Mouse (Mus musculus) heart, embryonic 13.5 days (tissue): ENCODE data around the gene Gys1. TPM values are rescaled to one million over a fixed set of nuclear protein-coding genes. Genes with fewer than 3 reads are reported as not detected.

Experiments
- ATAC-seq: fragments of 200-750 bp; cut with Nextera tagmentation; 2 replicates; pipeline ENCODE4 v1.8.0; 2017; ENCODE audit warnings: moderate TSS enrichment; ENCODE audit not compliant: insufficient number of reproducible peaks, low FRiP score, low TSS enrichment; ENCODE audit errors: extremely low read depth
- H3K27ac ChIP-seq: fragments of 300-500 bp; sonication (generic); replicated peaks from 2 replicates; pipeline ENCODE4 v1.5.1; 2015; ENCODE audit warnings: moderate library complexity, mild to moderate bottlenecking, inconsistent platforms
- H3K27me3 ChIP-seq: fragments of 300-500 bp; sonication (generic); replicated peaks from 2 replicates; pipeline ENCODE4 v1.6.1; 2015; ENCODE audit warnings: mild to moderate bottlenecking, inconsistent platforms
- H3K36me3 ChIP-seq: fragments of 300-500 bp; sonication (generic); 2 replicates; pipeline ENCODE4 v1.6.1; 2015; ENCODE audit warnings: mild to moderate bottlenecking, inconsistent platforms
- H3K4me1 ChIP-seq: fragments of 300-500 bp; sonication (generic); 2 replicates; pipeline ENCODE4 v1.6.1; 2015; ENCODE audit warnings: inconsistent platforms
- H3K4me2 ChIP-seq: fragments of 300-500 bp; sonication (generic); 2 replicates; pipeline ENCODE4 v1.6.1; 2015; ENCODE audit warnings: inconsistent platforms, mild to moderate bottlenecking, moderate library complexity
- H3K4me3 ChIP-seq: fragments of 300-500 bp; sonication (generic); 2 replicates; pipeline ENCODE4 v1.5.1; 2015; ENCODE audit warnings: moderate library complexity, mild to moderate bottlenecking, inconsistent platforms
- H3K9ac ChIP-seq: fragments of 300-500 bp; sonication (generic); 2 replicates; pipeline ENCODE4 v1.6.1; 2015; ENCODE audit warnings: inconsistent platforms, mild to moderate bottlenecking, moderate library complexity
- H3K9me3 ChIP-seq: fragments of 300-500 bp; sonication (generic); 2 replicates; pipeline ENCODE4 v1.6.1; 2016; ENCODE audit warnings: inconsistent platforms
- WGBS: fragments of 180-500 bp; shearing (Covaris S2); methylation state at CpG from one replicate; pipeline ENCODE4 v1.1.7; 2015; ENCODE audit warnings: mixed read lengths; 5-methylcytosine and 5-hydroxymethylcytosine counted together
- polyA plus RNA-seq: library from polyadenylated mRNA; unstranded; fragments of >200 nt; fragmentation: Nextera tagmentation; extraction: Ambion mirVana; gene quantifications from 2 replicates; pipeline ENCODE4 v1.2.1, GENCODE M21; 2015

Gys1 gene
- polyA plus RNA-seq, 1 experiment from 2014 or later = 91.8 TPM

DNA sequence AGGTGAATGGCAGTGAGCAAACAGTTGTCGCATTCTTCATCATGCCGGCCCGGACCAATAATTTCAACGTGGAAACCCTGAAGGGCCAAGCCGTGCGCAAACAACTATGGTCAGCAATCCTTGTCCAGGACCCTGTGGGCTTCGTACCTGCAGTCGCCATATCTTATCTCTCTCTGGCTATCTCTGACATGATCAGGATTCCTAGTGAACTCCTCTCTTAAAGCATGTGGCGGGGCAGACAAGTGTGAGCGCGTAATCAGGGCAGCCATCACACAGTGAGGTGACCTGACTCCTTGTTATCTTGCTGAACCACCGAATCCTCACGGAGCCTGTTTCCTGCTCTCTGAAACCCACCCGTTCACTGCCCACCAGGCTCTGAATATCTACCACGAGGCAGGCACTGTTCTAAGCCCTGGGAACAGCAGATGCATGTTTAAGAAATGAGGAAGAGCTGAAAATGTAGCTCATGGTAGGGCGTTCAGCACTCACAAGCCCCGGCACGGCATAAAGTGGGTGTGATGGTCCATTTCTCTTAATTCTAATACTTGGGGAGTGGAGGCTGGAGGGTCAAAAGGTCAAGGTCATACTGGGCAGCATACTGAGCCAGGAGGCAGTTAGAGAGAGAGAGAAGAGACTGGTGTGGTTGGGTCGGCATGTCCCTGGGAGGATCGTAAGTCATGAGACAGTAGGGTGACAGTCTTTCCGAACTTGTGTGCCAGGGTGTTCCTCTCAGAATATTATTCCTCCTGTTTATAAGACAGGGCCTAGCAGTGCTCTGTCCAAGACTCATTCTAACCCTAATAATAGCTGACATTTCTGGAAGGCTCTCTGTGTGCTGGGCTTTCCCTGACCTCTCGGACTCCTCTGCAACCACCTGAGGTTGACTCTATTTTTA lies 9.1 kb downstream of the Gys1 start:
- Histone ChIP-seq H3K4me2 (no peak overlapping the region), H3K27me3 (no peaks in the 10 kb centered on the region), H3K4me1 (peaks cover 9% of the 10 kb centered on the region), H3K36me3 (peaks cover 84% of the 10 kb centered on the region), H3K9me3 (no peaks in the 10 kb centered on the region), H3K27ac (no peak overlapping the region), H3K4me3 (no peak overlapping the region), H3K9ac (no peak overlapping the region)
- ATAC-seq = 0 out of 2 replicates have a peak, but pooled peaks have one; percentile 10
- whole genome bisulfite sequencing = 66% methylated on average over 22 of the region's 22 CpGs

- Histone ChIP-seq H3K9ac (no peak overlapping the region), H3K4me2 (no peak overlapping the region), H3K9me3 (no peaks in the 10 kb centered on the region), H3K27me3 (no peaks in the 10 kb centered on the region), H3K36me3 (peaks cover 81% of the 10 kb centered on the region), H3K4me1 (peaks cover 10% of the 10 kb centered on the region), H3K4me3 (no peak overlapping the region), H3K27ac (no peak overlapping the region)
- no peak for ATAC-seq
These were observed 11.9 kb downstream of the Gys1 start for GRCm38 (mm10) chr7:45446589-45446988.

DNA sequence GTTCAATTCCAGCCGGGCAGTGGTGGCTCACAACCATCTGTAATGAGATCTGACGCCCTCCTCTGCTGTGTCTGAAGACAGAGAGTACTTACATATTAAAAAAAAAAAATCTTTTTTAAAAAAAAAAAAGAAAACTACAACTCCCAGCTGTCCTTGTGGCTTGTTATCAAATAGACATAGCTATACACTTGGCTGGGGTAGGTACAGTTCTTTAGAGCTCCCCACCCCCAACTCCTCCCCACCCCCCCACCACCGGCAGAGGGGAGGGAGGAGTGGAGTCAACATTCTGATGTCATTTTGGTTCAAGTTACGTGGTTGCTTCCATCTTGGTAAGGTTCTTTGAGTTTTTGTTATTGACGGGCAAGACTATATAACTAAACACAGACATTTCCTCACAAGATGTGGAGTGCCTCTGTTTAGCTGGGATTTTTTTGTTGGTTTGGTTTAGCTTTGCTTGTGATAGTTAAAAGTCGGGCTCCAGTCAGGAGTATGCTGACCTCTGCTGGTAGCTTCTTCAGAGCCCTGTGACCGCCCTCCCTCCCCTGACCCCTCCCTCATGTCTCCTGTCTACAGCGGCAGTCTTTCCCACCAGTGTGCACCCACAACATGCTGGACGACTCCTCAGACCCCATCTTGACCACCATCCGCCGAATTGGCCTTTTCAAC lies 12.8 kb downstream of the Gys1 start:
- H3K4me2 ChIP-seq = peak overlapping the region; percentile 40; the same call in 1 of the 2 replicates
- H3K27me3 ChIP-seq = no peaks in the 10 kb centered on the region
- 0 out of 2 replicates have a peak, but pooled peaks have one; percentile 14 for ATAC-seq
- no peak overlapping the region for H3K27ac ChIP-seq
- peaks cover 83% of the 10 kb centered on the region for H3K36me3 ChIP-seq
- peaks cover 14% of the 10 kb centered on the region for H3K4me1 ChIP-seq
- H3K9ac ChIP-seq = peak overlapping the region; percentile 55
- peak overlapping the region; percentile 11; the same call in 1 of the 2 replicates for H3K4me3 ChIP-seq
- no peaks in the 10 kb centered on the region for H3K9me3 ChIP-seq
- 28% methylated on average over 11 of the region's 11 CpGs for WGBS

- Histone ChIP-seq H3K27ac (no peak overlapping the region), H3K4me3 (no peak overlapping the region), H3K9ac (no peak overlapping the region), H3K9me3 (no peaks in the 10 kb centered on the region), H3K36me3 (peaks cover 83% of the 10 kb centered on the region), H3K4me1 (peaks cover 14% of the 10 kb centered on the region), H3K27me3 (no peaks in the 10 kb centered on the region), H3K4me2 (no peak overlapping the region)
- 88% methylated on average over 1 of the region's 1 CpGs for WGBS
- no peak for ATAC-seq
These were observed 15.3 kb downstream of the Gys1 start for GRCm38 (mm10) chr7:45449974-45450373.

- peaks cover 20% of the 10 kb centered on the region for H3K4me1 ChIP-seq
- ATAC-seq = peak; percentile 55; the same call in 1 of the 2 replicates
- WGBS = 50% methylated on average over 23 of the region's 23 CpGs
- no peak overlapping the region for H3K27ac ChIP-seq
- H3K9me3 ChIP-seq = no peaks in the 10 kb centered on the region
- H3K36me3 ChIP-seq = peaks cover 83% of the 10 kb centered on the region
- H3K9ac ChIP-seq = no peak overlapping the region
- H3K4me2 ChIP-seq = peak overlapping the region; percentile 8; the same call in 1 of the 2 replicates
- H3K4me3 ChIP-seq = peak overlapping the region; percentile 8; the same call in 1 of the 2 replicates
- no peaks in the 10 kb centered on the region for H3K27me3 ChIP-seq
These were observed 16.8 kb downstream of the Gys1 start for GRCm38 (mm10) chr7:45451344-45451982.

DNA sequence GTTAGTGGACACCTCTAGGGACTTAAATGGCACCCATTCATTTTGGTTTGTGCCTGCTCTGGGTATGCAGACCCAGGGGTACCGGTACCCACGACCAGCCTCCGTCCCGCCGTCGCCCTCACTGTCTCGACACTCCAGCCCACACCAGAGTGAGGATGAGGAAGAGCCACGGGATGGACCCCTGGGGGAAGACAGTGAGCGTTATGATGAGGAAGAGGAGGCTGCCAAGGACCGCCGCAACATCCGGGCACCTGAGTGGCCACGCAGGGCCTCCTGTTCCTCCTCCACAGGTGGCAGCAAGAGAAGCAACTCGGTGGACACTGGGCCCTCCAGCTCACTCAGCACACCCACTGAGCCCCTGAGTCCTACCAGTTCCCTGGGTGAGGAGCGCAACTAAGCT lies 20.3 kb downstream of the Gys1 start:
- H3K36me3 ChIP-seq = peaks cover 78% of the 10 kb centered on the region
- 90% methylated on average over 15 of the region's 15 CpGs for WGBS
- peaks cover 32% of the 10 kb centered on the region for H3K4me1 ChIP-seq

GRCm38 (mm10) chr7:45455932-45456696 lies 21.5 kb downstream of the Gys1 start:
- Histone ChIP-seq H3K4me2 (peak overlapping the region; percentile 94), H3K9ac (peak overlapping the region; percentile 97), H3K4me3 (peak overlapping the region; percentile 93), H3K4me1 (peaks cover 43% of the 10 kb centered on the region), H3K9me3 (no peaks in the 10 kb centered on the region), H3K27me3 (no peaks in the 10 kb centered on the region), H3K27ac (peak overlapping the region; percentile 96; the same call in 1 of the 2 replicates), H3K36me3 (peaks cover 71% of the 10 kb centered on the region)
- no peak for ATAC-seq
- 72% methylated on average over 13 of the region's 13 CpGs for WGBS

More for the DNA sequence above, 20.3 kb downstream of the Gys1 start:
- no peak for ATAC-seq
- Histone ChIP-seq H3K9ac (0 out of 2 replicates have a peak overlapping the region, but pooled peaks have one; percentile 24), H3K27ac (no peak overlapping the region), H3K27me3 (no peaks in the 10 kb centered on the region), H3K4me3 (peak overlapping the region; percentile 93; the same call in 1 of the 2 replicates), H3K9me3 (no peaks in the 10 kb centered on the region), H3K4me2 (peak overlapping the region; percentile 94; the same call in 1 of the 2 replicates)

DNA sequence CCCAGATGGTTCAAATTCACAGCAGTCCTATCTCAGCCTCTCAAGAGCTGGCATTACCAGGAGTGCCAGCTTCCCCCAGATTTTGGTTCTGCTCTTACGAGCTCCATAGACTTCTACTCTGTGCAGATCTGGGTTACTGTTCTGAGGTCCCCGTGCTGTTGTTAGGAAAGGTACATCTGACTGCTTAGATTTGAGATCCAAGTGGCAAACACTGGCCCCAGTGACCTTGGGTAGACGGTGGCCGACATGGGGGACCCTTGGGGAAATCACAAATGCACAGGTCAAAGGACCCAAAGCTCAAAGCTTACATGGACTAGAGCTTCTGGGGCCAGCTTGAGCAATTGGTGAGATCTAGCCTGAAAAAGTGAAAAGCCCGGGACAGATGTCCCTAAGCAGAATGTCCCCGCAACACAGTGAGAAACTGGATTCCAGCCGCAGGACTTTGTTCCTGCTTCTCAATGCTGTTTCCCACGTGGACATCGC lies 22.1 kb downstream of the Gys1 start:
- no peak for ATAC-seq
- Histone ChIP-seq H3K36me3 (peaks cover 71% of the 10 kb centered on the region), H3K4me2 (peak overlapping the region; percentile 94), H3K27ac (peak overlapping the region; percentile 96), H3K27me3 (no peaks in the 10 kb centered on the region), H3K4me1 (peaks cover 47% of the 10 kb centered on the region), H3K4me3 (peak overlapping the region; percentile 93), H3K9me3 (no peaks in the 10 kb centered on the region), H3K9ac (peak overlapping the region; percentile 97)
- WGBS = 43% methylated on average over 9 of the region's 9 CpGs

DNA sequence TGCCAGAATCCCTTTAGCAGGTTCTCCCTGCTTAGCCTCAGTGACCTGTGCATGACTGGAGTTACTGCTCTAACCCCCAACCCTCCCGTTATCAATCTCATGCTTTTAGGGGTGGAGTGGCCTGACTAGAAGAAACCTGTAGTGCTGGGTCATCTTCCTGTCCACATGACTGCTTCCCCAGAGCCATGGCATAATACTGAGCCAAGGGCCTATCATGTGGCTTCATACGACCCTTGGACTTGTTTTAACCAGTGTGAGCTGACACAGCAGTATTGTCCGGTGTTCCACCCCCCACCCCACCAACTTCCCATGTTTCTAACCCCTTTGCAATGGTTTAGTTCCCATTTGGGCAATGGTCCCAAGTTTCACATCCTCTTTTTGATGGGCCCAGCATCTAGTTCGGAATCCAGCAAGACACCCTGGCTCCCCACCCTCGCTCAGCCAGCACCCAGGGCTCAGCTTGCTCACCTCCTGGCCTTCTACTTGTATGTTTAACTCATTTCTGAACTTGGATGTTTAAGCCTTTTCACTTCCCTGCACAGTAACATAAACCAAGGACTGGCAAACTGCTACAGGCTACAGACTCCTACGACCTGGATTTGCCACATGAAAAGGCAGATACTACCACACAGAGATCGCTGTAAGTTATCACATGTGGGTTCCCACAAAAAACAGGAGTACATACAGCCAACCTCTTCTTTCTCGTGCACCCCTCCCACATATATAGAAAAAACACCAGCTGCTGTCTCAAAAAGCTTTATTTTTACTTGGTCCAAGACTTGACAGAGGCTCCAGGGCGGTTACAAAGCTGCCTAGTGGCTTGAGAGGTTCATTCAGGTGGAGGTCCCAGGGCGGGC lies 22.8 kb downstream of the Gys1 start:
- peak overlapping the region; percentile 93 for H3K4me3 ChIP-seq
- no peak for ATAC-seq
- H3K36me3 ChIP-seq = peaks cover 71% of the 10 kb centered on the region
- 51% methylated on average over 10 of the region's 10 CpGs for WGBS
- H3K4me1 ChIP-seq = peaks cover 47% of the 10 kb centered on the region
- H3K27me3 ChIP-seq = no peaks in the 10 kb centered on the region
- peak overlapping the region; percentile 96 for H3K27ac ChIP-seq
- H3K9ac ChIP-seq = peak overlapping the region; percentile 97
- no peaks in the 10 kb centered on the region for H3K9me3 ChIP-seq
- peak overlapping the region; percentile 94 for H3K4me2 ChIP-seq
